Mouse (Mus musculus): Measurements from ENCODE around the gene Nanos1. TPM values are rescaled to one million over a fixed set of nuclear protein-coding genes. Genes with fewer than 3 reads are reported as not detected.

Nanos1 gene
- polyA plus RNA-seq, 1 experiment from 2014 or later = 1.1 TPM

DNA sequence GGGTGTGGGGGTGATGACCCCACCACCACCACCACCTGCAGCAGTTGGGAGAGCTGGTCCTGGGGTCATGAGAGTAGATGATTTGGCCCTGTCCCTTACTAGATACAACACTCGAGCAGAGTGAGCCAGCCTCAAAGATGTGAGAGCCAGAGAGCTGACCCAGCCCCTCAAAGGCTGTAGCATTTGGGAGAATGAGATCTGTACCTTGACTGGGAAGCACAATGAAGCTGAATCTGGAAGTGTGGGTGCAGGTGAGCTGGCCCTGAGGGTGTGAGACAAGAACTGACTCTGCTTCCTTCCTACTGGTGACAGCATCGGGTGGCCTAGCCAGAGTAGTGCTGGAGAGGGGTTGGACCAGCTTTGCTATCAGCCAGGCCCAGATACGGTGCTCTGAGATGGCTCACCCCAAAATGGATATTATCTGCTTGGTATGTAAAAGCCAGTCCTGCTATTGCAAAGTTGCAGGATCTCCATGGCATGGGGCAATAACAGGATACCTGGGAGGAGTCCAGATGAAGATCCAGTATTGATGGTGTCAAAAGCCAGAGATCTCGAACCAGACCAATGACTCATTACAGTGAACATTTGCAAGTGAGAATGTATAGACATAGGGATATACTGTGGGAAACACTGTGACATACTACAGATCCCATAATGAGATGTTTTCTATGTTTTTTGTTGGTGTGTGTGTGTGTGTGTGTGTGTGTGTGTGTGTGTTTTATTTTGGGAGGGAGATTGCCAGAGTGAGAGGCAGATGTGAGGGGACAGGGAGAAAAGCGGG lies 11.8 kb upstream of the Nanos1 start:
- Histone ChIP-seq H3K36me3 (ENCODE audit: control insufficient read depth, insufficient read depth, low read length) (no peaks in the 10 kb centered on the region), H3K27me3 (ENCODE audit: control insufficient read depth, insufficient read depth, low read depth, low read length) (no peaks in the 10 kb centered on the region), H3K9ac (ENCODE audit: low read length) (no peak overlapping the region), H3K4me2 (ENCODE audit: low read depth, low read length) (no peak overlapping the region), H3K4me3 (ENCODE audit: low read length) (no peak overlapping the region), H3K4me1 (replicated peaks; ENCODE audit: control insufficient read depth, insufficient read depth, low read length) (no peaks in the 10 kb centered on the region), H3K9me3 (ENCODE audit: control insufficient read depth, low read length) (no peaks in the 10 kb centered on the region), H3K27ac (ENCODE audit: low read length) (no peak overlapping the region)
- 63% methylated on average over 5 of the region's 5 CpGs for WGBS
- ATAC-seq (ENCODE audit: low read depth) = no peak

DNA sequence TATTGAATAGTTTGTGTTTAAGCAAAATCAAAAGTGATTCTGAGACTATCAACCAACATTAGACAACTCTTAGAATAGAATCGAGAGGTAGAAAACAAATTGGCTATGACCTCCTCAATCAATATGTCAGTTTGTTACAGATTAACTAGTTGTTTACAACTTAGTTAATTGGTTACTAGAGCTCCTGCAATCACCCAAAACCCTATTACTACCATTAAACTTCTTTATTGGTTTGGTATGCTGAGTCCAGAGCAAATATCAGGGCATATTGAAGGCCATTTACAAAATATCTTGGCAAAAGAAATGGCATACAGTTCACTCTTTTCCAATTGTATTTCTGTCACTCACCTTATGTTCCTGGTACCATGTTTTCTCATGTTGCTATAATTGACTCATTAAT lies 8.0 kb upstream of the Nanos1 start:
- ATAC-seq (ENCODE audit: low read depth) = no peak
- Histone ChIP-seq H3K27me3 (ENCODE audit: control insufficient read depth, insufficient read depth, low read depth, low read length) (no peaks in the 10 kb centered on the region), H3K4me2 (ENCODE audit: low read depth, low read length) (no peak overlapping the region), H3K4me3 (ENCODE audit: low read length) (no peak overlapping the region), H3K9me3 (ENCODE audit: control insufficient read depth, low read length) (no peaks in the 10 kb centered on the region), H3K9ac (ENCODE audit: low read length) (no peak overlapping the region), H3K36me3 (ENCODE audit: control insufficient read depth, insufficient read depth, low read length) (no peaks in the 10 kb centered on the region), H3K4me1 (replicated peaks; ENCODE audit: control insufficient read depth, insufficient read depth, low read length) (no peaks in the 10 kb centered on the region), H3K27ac (ENCODE audit: low read length) (no peak overlapping the region)
- 78% methylated on average over 1 of the region's 1 CpGs for WGBS

GRCm38 (mm10) chr19:60756192-60757098 lies 658 bp downstream of the Nanos1 start:
- H3K9me3 ChIP-seq (ENCODE audit: control insufficient read depth, low read length) = no peaks in the 10 kb centered on the region
- ATAC-seq (ENCODE audit: low read depth) = peak; percentile 56
- peaks cover 11% of the 10 kb centered on the region for H3K4me1 ChIP-seq (replicated peaks; ENCODE audit: control insufficient read depth, insufficient read depth, low read length)
- H3K36me3 ChIP-seq (ENCODE audit: control insufficient read depth, insufficient read depth, low read length) = peaks cover 2% of the 10 kb centered on the region; the same call in 1 of the 2 replicates
- H3K4me2 ChIP-seq (ENCODE audit: low read depth, low read length) = peak overlapping the region; percentile 100
- WGBS = under 1% methylated on average over 72 of the region's 115 CpGs
- no peaks in the 10 kb centered on the region for H3K27me3 ChIP-seq (ENCODE audit: control insufficient read depth, insufficient read depth, low read depth, low read length)
- H3K4me3 ChIP-seq (ENCODE audit: low read length) = peak overlapping the region; percentile 79
- peak overlapping the region; percentile 52 for H3K27ac ChIP-seq (ENCODE audit: low read length)
- H3K9ac ChIP-seq (ENCODE audit: low read length) = peak overlapping the region; percentile 71

DNA sequence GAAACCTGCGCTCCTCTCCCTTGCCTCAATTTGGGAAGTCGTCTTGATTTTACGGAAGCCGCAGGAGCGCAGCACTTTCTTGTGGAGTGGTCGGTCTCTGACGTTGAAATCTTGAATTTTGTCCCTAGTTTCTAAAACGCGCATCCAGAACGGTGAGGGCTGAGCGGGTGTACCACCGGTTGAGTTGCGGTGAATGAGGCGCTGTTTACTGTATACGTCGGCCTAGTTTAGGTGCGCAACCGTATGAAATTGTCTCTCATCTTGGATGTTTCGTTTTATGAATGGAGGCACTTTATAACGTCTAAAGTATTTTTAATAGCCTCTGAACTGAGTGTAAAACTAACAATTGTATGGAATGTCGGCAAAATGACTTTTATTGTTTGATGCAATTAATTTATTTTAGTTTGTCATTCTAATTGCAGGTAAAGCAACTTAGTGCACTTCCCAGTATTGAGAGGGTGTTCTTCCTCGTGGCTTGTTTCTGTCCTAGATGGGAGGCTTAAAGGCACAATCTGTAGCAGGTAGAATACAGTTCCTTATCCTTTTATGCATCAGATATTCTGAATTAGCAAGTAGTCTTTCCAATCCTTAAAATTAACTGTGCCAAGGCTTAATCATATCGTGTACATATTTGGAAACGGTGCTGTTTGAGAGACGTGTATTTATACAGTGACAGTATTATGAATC lies 1.5 kb downstream of the Nanos1 start:
- H3K27me3 ChIP-seq (ENCODE audit: control insufficient read depth, insufficient read depth, low read depth, low read length) = no peaks in the 10 kb centered on the region
- no peak for ATAC-seq (ENCODE audit: low read depth)
- peak overlapping the region; percentile 100 for H3K4me2 ChIP-seq (ENCODE audit: low read depth, low read length)
- H3K4me1 ChIP-seq (replicated peaks; ENCODE audit: control insufficient read depth, insufficient read depth, low read length) = peaks cover 11% of the 10 kb centered on the region
- H3K27ac ChIP-seq (ENCODE audit: low read length) = no peak overlapping the region
- H3K9ac ChIP-seq (ENCODE audit: low read length) = peak overlapping the region; percentile 71; the same call in 1 of the 2 replicates
- WGBS = 4% methylated on average over 25 of the region's 25 CpGs
- H3K9me3 ChIP-seq (ENCODE audit: control insufficient read depth, low read length) = no peaks in the 10 kb centered on the region
- H3K4me3 ChIP-seq (ENCODE audit: low read length) = peak overlapping the region; percentile 79
- H3K36me3 ChIP-seq (ENCODE audit: control insufficient read depth, insufficient read depth, low read length) = peaks cover 6% of the 10 kb centered on the region

DNA sequence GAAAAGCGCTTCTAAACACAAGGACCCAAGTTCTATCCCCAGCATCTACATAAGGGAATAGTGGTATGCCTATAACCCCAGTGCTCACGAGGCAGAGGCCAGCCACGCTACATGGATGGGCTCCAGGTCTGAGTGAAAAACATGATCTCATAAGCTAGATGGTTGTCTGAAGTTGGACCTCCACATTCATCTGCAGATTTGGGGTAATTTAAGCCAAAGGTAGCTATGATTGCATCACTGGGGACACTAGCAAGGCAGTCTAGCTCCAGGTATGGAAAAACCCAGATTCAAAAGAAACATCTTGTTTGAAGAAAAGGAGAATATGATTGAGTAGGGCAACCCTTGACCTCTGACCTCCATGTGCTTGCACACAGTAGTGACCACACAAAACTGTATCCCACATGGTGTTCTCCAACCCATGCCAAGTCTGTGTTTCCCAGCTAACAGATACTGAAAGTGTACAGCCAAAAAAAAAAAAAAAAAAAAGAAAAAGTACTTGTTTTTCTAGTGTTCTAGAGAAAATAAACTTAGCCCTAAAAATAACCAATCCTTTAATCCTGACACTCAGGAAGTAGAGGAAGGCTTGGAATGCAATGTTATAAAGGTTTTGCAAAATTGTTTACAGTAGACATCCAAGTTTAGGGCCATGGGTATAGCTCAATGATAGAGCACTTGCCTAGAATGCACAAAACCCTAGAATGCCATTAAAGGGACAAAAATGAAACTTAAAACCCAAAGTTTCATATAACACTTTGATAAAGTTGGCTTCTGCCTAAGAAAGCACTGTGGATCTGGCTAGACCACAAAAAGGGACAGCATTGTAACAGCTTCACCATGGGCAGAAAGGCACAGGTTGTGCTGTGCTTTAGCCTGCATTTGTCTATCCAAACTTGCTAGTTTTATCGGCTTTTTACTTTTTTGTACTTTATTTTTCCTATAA lies 3.4 kb downstream of the Nanos1 start:
- Histone ChIP-seq H3K4me3 (ENCODE audit: low read length) (no peak overlapping the region), H3K27ac (ENCODE audit: low read length) (no peak overlapping the region), H3K9me3 (ENCODE audit: control insufficient read depth, low read length) (no peaks in the 10 kb centered on the region), H3K27me3 (ENCODE audit: control insufficient read depth, insufficient read depth, low read depth, low read length) (no peaks in the 10 kb centered on the region), H3K36me3 (ENCODE audit: control insufficient read depth, insufficient read depth, low read length) (peaks cover 21% of the 10 kb centered on the region), H3K9ac (ENCODE audit: low read length) (no peak overlapping the region), H3K4me1 (replicated peaks; ENCODE audit: control insufficient read depth, insufficient read depth, low read length) (peaks cover 11% of the 10 kb centered on the region), H3K4me2 (ENCODE audit: low read depth, low read length) (no peak overlapping the region)
- 72% methylated on average over 4 of the region's 4 CpGs for WGBS
- ATAC-seq (ENCODE audit: low read depth) = no peak

- Histone ChIP-seq H3K27me3 (ENCODE audit: control insufficient read depth, insufficient read depth, low read depth, low read length) (no peaks in the 10 kb centered on the region), H3K4me3 (ENCODE audit: low read length) (no peak overlapping the region), H3K9me3 (ENCODE audit: control insufficient read depth, low read length) (no peaks in the 10 kb centered on the region), H3K9ac (ENCODE audit: low read length) (no peak overlapping the region), H3K4me1 (replicated peaks; ENCODE audit: control insufficient read depth, insufficient read depth, low read length) (no peaks in the 10 kb centered on the region), H3K4me2 (ENCODE audit: low read depth, low read length) (no peak overlapping the region), H3K36me3 (ENCODE audit: control insufficient read depth, insufficient read depth, low read length) (peaks cover 54% of the 10 kb centered on the region), H3K27ac (ENCODE audit: low read length) (no peak overlapping the region)
- no peak for ATAC-seq (ENCODE audit: low read depth)
- 83% methylated on average over 6 of the region's 6 CpGs for WGBS
These were observed 17.6 kb downstream of the Nanos1 start for GRCm38 (mm10) chr19:60773366-60773765.

GRCm38 (mm10) chr19:60782034-60782433 lies 26.2 kb downstream of the Nanos1 start:
- no peak overlapping the region for H3K4me2 ChIP-seq (ENCODE audit: low read depth, low read length)

DNA sequence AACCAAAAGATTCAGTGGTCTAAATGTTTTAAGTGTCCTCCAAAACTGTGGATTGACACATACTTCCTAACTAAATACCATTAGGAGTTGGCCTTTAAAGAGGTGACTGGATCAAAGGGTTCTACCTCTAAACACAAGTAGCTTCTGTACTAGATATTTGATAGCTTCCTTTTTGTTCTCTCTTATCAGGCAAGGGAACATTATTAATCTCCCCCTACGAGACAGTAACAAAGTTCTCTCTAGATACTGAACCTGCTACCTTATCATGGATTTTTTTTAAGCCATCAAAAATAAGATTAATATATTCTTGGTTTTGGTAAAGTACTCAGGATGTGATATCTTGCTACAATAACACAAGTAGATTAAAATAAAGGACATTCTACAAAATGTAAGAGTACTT lies 28.9 kb downstream of the Nanos1 start:
- Histone ChIP-seq H3K27ac (ENCODE audit: low read length) (no peak overlapping the region), H3K9me3 (ENCODE audit: control insufficient read depth, low read length) (no peaks in the 10 kb centered on the region), H3K9ac (ENCODE audit: low read length) (no peak overlapping the region), H3K4me2 (ENCODE audit: low read depth, low read length) (no peak overlapping the region), H3K4me1 (replicated peaks; ENCODE audit: control insufficient read depth, insufficient read depth, low read length) (peaks cover 13% of the 10 kb centered on the region), H3K36me3 (ENCODE audit: control insufficient read depth, insufficient read depth, low read length) (peaks cover 8% of the 10 kb centered on the region), H3K4me3 (ENCODE audit: low read length) (no peak overlapping the region), H3K27me3 (ENCODE audit: control insufficient read depth, insufficient read depth, low read depth, low read length) (no peaks in the 10 kb centered on the region)
- no peak for ATAC-seq (ENCODE audit: low read depth)
- 15% methylated on average over 1 of the region's 1 CpGs for WGBS

More at GRCm38 (mm10) chr19:60782034-60782433, 26.2 kb downstream of the Nanos1 start:
- H3K27me3 ChIP-seq (ENCODE audit: control insufficient read depth, insufficient read depth, low read depth, low read length) = no peaks in the 10 kb centered on the region
- peaks cover 9% of the 10 kb centered on the region for H3K4me1 ChIP-seq (replicated peaks; ENCODE audit: control insufficient read depth, insufficient read depth, low read length)
- H3K27ac ChIP-seq (ENCODE audit: low read length) = no peak overlapping the region
- H3K4me3 ChIP-seq (ENCODE audit: low read length) = no peak overlapping the region
- no peaks in the 10 kb centered on the region for H3K9me3 ChIP-seq (ENCODE audit: control insufficient read depth, low read length)
- ATAC-seq (ENCODE audit: low read depth) = no peak
- no peak overlapping the region for H3K9ac ChIP-seq (ENCODE audit: low read length)
- peaks cover 16% of the 10 kb centered on the region for H3K36me3 ChIP-seq (ENCODE audit: control insufficient read depth, insufficient read depth, low read length)
- 70% methylated on average over 3 of the region's 3 CpGs for WGBS

Measured in lung, embryonic 16.5 days (tissue).